Mouse (Mus musculus) colon, adult 2 months (tissue): ENCODE data around the gene Acacb. TPM values are rescaled to one million over a fixed set of nuclear protein-coding genes. Genes with fewer than 3 reads are reported as not detected.

Experiments
- polyA plus RNA-seq: library from polyadenylated mRNA; depleted of rRNA; stranded (reverse); fragments of >200 nt; gene quantifications from 2 replicates; pipeline ENCODE4 v1.2.3, GENCODE M21; 2012; rRNA removed

Gene Acacb
- 11.3 and 13.3 TPM in 2 replicates for polyA plus RNA-seq

DNA sequence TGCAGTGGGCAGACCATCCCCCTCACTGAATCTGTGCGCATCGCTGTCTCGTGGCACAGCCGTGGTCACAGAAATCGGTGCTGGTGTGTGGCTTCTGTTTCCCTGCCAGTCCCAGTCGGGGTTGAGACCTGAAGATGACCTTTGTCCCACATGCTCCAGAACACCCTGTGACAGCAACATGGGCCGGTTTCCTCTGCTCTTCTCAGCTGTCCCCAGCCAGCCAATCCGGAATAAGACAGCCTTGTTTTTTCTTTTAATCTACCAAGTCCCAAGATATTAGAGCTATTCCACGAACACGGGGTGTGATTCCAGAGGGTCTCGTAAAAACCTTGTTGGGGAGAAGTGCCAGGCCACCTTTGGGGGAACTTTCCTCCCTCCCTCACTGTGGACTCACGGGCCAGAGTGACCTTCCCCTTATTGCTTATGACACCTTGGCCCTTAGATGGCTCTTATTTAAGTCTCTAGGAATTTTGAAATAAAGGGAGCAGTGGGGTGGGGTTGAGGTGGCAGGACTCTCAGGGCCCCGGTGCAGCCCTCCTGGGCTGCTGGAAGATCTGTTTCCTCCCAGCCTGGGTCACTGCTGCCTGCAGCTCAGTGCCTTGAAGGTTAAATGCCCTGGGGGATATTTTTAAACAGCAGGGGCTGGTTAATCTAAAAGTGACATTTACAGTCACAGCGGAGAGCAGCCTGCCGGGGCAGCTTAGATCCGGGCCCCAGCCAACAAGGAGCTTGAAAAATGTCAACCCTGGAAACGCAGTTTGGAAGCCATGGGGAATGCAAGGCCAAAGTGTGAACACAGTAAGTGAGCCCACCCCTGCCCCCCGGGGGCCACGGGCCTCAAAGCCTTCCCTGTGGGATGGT is at the start of gene Acacb:
TSS of gene Acacb (plus strand) at position 508 of the 861 bp plus-strand sequence.

DNA sequence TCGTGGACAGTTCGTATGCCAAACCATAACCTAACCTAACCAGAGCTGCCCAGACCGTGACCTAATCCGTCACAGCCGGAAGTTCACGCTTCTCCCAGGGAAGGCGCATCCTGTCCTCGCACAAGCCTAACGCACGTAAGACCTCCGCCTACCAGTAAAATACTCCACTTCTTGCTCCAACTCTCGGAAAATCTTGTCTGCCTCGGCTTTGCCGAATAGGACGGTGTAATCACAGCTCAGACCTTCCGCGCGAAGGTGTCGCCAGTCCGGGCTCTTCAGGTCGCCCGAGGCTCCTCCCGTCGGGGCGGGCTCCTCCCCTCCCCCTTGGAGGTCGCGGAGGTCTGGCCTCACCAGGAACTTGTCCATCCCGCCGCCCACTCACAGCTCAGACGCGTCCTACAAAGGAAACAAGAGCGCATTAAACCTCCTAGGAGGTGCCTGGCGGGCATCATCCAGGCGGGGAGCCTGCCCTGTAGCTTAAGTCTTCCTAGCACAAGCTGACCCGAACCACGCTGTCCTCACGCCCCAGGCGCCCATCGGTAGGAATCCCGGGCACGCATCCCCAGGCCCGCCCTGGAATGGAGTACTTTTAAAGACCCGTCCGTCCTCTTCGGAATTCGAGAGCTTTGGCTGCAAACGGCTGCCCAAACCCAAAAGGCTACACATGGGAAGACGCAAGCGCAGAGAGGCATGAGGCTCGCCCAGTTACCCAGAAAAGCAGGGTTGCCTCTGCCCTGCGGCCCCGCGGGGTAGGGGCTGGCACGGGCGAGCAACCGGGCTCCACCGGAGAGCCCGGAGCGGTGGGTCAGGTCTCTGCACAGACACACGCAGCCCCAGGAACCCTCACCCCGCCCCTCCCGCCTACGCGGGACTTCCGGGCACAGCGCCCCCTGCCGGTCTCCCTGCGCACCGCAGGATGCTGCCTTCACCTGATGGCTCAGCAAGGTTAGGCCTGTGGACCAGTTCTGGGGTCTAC is 18.7 kb upstream of the Acacb start, which contains the start of gene Alkbh2:
TSS of gene Alkbh2 (minus strand) at position 845 of the 976 bp plus-strand sequence.

DNA sequence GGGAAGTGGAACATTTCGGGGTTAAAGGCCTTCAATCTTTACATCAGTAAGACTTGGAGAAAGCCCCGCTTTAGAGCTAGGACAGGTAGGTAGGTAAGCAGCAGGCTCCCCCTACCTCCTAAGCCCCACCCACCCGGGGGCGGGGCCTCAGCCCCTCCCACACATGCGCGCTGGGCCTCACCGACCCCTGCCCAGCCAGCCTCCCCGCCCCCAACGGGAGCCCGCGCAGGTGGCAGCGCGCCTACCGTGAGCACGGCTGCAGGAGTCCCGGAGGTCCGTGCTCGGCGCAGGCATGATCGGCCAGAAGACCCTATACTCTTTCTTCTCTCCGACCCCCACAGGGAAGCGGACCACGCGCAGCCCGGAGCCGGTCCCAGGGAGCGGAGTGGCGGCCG is 16.1 kb upstream of the Acacb start, which contains the start of gene Ung:
TSS of gene Ung (plus strand) at position 176 of the 395 bp plus-strand sequence.

DNA sequence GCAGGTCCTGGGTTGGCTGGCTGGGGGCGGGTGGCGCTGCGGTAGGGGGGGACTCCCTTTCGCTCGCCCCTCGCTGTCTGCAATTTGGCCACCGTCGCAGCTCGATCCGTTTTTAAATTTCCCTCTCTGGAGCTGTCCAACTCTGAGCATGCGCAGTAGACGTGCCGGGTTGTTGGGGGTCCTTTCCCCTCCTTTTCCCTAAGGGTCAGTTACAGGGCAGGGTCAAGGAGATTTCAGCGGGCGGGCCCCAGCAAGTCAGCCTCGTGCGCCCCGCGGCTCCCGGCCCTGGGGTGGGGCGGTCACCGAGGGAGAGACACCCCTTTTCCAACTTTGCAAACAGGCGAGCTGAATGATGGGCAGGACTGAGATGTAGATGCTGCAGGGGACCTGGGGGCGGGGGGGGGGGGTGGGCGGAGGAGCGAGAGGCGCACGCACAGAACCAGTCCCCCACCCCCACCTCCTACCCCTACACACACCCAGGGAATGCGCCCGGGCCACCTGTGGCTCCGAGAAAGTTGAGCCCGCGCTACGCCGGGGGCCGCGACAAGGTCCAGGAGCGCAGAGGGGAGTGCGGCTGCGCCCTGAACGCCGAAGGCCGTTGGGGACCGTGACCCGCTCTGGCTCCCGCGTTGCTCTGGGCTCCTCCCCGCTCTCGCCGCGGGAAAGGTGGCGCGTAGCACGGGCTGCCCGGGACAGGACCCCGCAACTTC is 127.5 kb downstream of the Acacb start, which contains the start of gene Foxn4:
TSS of gene Foxn4 (minus strand) at position 115 of the 710 bp plus-strand sequence.

DNA sequence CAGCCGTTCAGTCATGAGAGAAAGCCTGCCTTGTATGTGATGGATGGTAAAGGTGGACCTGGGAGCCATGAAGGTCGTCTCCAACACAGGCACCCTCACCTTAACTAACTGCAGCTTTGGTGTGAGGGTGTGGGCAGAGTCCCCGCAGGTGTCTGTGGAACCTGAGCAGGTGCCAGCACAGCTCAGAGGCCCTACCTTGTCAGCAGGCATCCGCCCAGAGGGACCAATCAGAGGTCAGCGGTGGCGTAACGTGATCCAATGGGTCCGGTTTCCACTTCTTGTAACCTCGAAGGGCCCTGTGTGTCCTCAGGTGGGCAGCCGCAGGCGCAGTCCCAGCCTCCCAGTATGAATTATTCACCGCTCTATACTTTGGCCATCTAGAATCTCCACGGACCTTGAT is 142.5 kb downstream of the Acacb start, which contains the start of gene Myo1h:
TSS of gene Myo1h (plus strand) at position 293 of the 400 bp plus-strand sequence.

Other genes with a start within 250 kb of the Acacb start
- 133 and 140 TPM in 2 replicates for gene Coro1c, start 237.8 kb upstream of the Acacb start, polyA plus RNA-seq
- gene Ssh1, start 152.6 kb upstream of the Acacb start, polyA plus RNA-seq: 8.7 and 10.1 TPM in 2 replicates
- gene Dao, start 142.8 kb upstream of the Acacb start, polyA plus RNA-seq: not detected in 2 replicates
- 12.8 and 14.4 TPM in 2 replicates for gene Usp30, start 81.1 kb upstream of the Acacb start, polyA plus RNA-seq
- 0.63 and 0.66 TPM in 2 replicates for gene Svop, start 55.0 kb upstream of the Acacb start, polyA plus RNA-seq
- 10.9 and 11.6 TPM in 2 replicates for gene Alkbh2, start 18.3 kb upstream of the Acacb start, polyA plus RNA-seq
- 12.5 and 12.7 TPM in 2 replicates for gene Ung, start 16.1 kb upstream of the Acacb start, polyA plus RNA-seq
- gene Foxn4, start 127.3 kb downstream of the Acacb start, polyA plus RNA-seq: not detected in 2 replicates
- 0.73 and 0.90 TPM in 2 replicates for gene Myo1h, start 142.6 kb downstream of the Acacb start, polyA plus RNA-seq
- gene Kctd10, start 234.0 kb downstream of the Acacb start, polyA plus RNA-seq: 136 and 148 TPM in 2 replicates
- 83.3 and 89.1 TPM in 2 replicates for gene Ube3b, start 234.1 kb downstream of the Acacb start, polyA plus RNA-seq